Mouse (Mus musculus): ENCODE measurements around the gene Clmp. TPM values are rescaled to one million over a fixed set of nuclear protein-coding genes. Genes with fewer than 3 reads are reported as not detected.

The Clmp gene
- total RNA-seq, 2 experiments from 2014 or later = 4.8 to 5.3 TPM

DNA sequence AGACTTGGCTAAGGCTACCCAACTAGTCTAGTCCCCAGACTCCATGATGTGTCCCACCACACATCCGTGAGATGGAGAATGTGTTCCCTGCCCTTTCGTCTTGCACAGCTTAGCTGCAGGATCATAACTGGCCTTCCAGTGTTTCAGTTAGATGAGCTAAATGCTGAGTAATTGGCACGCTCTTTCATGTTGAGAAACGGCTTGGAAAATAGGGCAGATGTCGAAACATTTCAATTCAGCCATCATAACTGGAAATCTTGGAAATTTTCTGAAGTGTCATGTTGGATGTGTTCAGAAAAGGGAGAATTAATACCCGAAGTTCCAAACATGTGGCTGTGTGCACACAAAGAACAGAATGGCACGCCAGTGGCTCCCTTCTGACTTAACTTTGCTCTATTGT is 4.7 kb downstream of the Clmp start:
- peak; percentile 59 to 67 for DNase-seq

DNA sequence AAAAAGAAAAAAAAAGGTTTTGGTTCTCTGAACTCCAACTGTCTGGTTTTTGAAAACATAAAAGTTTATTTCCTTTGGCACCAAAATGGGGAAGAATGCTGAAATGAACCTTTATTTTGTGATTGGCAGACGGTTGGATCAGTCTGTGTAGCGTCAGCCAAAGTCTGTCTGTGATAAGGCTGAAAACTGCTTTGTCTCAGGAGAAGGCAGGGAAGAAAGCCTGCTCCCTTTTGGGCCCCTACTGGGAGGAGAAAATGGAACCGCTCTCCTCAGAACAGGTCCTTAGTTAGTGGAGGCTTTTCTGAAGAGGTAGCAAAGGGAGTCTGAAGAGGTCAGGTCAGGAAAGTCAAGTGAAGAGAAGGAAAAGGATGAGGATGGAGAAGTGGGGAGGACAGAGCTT is 7.3 kb downstream of the Clmp start:
- no peak for DNase-seq

DNA sequence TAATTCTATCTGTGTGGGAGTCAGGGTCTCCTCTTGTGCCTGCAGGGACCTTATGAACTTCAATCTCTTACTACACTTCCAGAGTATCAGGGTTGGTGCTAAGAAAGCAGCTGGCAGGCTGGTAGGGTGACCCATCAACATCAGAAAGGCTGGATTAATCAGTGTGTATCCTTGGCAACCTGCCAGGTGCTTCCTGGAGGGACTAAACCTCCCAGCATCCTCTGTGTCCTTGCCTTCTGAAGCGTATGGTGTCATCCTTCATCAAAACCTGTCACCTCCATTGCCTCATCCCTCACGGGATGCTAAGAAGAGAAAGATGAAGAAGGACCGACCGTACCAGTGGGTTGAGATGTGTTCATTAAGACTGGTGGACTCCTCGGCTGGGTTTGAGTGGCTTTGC is 8.0 kb downstream of the Clmp start:
- DNase-seq = no peak

DNA sequence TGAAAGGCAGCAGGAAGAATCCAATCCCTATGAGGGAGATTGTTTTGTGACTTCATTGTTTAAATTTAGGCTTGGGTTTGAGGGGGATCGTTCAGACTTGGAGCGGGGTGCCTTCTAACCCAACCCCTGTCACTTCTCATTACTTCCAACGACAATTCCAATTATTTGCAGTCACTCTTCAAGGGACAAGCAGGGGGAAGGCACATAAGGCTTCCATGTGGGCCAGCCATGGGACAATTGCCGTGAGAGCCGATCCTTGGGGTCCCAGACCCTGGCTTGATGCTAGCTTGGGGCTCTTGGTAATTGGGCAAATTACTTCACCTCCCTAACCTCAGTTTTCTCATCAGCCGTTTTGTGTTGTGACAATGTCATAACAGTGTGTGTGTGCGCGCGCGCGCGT is 8.5 kb downstream of the Clmp start:
- no peak for DNase-seq

DNA sequence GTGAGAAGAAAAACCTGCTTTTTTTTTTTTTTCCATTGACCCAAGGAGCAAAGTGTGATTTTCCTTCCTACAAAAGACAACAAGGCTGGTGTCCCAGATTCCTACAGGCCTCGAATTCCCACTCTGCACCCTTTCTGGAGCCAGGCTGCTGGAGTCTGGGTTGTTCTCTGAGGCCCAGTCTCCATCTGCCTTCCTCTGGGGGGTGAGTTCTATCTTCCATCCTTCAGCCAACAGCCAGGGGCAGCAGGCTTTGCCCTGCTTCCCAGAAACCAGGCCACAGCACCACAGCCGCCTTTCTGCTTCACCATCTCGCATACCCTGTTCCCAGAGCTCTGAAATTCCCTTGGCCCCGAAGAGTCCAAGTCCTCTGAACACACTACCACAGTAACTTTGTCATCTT is 10.3 kb downstream of the Clmp start:
- no peak for DNase-seq

DNA sequence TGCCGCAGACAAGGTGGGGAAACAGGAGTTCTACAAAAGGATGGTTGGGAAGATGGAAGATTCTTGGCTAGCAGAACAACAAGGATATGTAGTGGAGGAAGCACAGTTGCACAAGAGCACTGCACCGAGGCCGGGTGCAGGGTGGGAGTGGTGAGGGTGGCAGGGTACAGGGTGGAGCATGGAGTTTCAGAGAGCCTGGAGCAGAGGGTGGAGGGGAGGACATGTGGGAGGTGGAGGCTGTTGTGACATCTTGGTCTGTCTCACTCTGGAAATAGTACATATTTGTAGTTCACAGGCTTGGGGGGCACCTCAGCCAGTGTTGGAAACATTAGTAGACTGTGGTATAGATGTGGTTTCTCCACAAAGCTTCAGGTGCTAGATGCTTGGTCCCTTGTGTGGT is 13.4 kb downstream of the Clmp start:
- DNase-seq = no peak

DNA sequence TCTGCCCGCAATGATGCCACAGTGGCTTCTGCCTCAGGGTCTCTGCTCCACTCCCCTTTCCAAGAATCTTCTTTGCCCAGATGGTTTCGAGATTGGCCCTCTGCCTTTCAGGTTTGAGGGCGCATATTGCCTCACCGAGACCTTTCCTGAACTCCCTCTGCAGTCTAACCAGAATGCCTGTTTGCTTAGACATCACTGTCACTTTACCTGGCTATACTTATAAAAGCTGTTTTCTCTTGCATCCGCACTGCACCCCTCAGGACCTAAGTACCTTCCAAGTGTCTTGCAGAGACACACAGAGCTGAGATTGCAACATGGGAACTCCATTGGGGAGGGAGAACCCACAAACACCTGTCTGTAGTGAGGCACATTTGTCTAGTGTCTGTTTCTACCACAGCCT is 14.5 kb downstream of the Clmp start:
- DNase-seq = no peak

DNA sequence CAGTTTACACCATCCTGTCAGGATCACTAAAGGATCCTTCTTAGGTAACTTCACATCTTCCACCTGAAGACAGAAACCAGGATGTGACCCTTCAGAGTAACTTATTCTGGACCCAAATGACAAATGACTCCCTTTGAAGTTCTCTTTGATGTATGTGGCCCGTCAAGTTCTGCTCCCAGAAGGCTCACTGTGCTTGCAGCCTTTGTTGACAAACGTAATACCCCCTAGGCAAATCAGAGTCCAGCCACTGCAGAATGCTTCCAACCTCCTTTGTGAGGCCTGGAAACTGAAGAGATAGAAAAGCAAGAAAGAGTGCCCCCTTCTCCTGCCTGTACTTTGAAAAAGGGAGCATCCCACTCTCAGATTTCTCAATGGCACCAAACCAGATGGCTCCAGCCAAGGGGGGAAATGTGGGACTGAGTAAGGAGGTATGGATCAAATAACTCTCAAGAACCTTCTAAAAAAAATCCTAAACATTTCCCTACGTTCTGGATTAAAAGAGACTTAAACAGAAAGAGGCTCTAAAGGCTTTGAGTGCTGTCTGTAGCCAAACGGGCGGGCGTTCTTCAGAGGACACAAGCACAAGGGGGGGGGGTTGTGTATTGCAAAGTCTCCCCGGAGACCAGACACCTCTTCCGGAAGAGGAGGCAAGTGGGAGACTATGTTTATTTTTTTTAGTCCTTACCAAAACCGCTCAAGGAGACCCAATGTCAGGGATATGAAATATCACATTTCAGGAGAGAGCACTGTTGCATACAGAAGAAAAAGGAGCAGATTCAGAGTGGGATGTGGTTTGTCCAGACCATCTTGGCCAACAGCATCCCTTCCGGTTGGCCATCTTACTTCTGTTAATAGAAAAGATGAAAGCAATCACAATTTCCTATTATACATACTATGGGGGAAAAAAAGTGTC is 18.9 kb downstream of the Clmp start:
- DNase-seq = no peak

DNA sequence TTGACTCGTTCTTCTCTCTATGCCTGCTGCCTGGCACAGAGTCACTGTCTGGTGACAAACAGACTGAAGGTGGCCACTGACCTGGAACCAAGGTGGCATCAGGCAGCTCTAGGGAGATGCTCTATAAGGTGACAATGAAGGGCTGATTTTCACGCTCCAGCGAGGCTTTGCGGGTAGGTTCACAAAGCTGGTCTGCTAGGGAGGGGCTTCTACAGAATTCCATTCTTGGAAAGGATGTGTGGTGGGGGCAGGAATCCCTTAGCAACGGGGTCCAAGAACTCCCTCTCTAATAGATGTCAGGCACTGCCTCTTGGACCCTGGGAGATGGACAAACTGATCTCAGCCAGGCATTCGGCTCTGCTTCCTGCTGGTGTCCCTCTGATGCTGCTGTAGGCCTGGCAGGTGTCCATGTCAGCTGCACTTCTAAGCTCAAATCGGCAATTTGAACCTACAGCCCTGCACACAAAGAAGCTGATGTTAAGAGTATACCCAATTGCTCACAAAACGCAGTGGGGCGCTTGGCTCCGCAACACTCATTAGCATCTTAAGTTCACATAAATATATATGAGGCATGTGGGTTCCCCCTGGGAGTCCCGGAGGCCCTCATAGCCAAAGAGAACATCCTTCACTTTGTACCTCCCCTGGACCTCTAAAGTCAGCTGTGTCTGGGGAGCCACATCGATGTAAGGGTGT is 22.8 kb downstream of the Clmp start:
- no peak for DNase-seq

DNA sequence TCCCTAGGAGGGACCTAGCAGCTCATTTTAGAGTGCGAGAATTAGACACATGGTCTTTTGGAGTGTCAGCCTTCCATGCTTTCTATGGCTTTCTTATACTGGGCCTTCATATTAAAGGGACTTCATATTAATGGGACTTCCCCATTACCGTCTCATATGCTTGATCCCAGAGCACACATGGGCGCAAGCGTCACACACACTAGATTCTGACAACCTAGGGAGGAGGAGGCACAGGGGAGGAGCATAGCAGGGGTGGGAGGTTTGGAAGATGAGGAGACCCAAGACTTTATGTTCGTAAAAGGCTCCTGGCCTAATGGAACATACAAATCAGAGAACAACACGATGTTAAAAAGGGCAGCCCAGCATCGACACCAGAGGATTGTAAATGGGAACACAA is 23.4 kb downstream of the Clmp start:
- DNase-seq = no peak

DNA sequence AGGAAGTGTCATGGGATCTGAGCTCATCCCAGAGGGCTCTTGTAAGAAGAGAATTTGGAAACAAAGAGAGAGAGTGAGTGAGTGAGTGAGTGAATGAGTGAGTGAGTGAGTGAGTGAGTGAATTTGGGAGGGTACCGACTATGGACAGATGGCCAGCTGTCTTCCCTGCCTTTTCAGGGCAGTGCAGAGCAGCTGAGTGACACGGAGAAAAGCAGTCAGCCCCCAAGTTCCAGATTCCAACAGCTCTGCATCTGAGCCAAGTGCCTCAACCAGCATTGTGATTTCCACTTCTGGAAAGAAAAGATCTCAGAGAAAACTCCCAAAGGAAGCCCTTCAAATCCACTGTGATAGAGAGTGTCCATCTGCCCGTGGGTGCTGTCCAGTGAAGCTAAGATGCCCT is 23.8 kb downstream of the Clmp start:
- DNase-seq = no peak

DNA sequence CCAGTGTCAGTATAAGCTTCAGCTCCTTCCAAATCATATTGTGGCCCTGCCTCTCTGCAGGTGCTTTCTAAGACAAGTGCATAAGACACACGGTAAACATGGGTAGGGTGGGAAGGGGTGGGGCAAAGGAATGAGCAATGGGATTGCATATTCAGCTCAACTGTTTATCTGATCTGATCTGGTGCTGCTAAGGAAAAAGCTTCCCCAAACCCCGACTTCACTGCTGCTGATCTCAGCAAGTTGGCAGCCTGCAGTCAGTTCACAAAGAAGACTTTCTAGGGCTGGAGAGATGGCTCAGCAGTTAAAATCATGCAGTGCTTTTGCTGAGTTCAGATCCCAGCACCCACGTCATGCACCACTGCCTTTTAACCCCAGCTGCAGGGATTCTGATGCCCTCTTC is 24.2 kb downstream of the Clmp start:
- peak in 1 of 2 experiments; percentile 40 for DNase-seq

DNA sequence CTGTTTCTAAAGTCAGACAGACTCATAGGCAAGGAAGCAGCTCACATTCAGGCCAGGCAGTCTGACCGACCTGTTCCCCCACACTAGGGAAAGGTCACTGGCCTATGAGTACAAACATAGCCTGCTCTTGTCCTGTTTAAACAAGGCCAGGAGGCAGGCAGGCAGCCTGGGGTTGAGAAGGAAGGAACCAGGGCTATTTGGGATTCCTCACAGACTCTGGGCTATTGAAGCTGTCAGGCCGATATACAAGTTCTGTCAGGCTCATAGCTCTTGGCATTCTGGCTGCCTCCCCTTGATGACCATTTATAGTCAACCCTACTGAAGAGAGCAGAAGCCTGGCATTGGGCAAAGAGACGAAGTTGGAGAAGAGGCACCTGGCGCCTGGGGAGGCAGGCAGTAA is 25.9 kb downstream of the Clmp start:
- no peak for DNase-seq

DNA sequence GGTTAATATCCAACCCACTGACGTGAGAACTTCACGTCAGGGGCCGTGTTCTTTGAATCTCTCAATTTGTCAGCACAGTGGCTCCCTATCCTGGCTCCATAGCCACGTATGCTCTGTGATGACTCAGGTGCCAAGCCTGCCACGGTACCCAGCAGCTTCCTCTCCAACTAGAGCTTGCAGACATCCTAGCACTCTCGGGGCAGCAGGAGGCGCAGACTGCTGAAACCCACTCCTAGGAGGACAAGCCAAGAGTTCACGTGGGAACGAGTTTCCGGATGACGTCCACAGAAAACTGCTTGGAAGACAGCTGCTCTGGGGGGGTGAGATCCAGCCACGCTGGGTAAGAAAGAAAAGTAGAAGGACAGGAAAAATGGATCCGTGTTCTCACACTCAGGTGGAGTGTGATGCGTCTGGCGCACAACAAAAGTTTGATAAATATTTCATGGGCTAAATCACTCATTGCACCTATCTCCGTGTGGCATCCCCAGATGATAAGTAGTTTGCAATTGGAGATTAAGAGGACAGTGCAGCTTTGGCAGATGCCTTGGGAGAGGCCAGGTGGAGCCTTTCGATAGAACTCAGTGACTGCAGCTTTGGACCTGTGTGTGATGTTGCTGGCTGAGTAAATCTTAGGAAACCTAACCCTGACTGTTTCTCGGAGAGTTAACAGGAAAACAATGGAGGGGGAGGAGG is 31.6 kb downstream of the Clmp start:
- peak; percentile 37 to 40 for DNase-seq

DNA sequence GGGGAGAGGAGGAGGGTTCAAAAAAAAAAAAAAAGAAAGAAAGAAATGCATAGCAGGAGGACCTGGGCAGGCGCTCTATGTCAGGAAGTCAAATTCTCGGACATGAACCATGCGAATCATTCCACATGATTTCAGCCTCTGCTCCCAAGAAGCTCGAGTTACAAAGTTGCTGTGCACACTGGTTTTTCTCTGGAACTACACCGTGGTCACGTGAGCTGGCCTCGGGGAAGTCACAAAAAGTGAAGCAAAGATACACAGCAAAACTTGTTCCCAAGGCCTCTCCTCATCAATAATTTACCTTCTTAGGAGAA is 32.1 kb downstream of the Clmp start:
- DNase-seq = no peak

DNA sequence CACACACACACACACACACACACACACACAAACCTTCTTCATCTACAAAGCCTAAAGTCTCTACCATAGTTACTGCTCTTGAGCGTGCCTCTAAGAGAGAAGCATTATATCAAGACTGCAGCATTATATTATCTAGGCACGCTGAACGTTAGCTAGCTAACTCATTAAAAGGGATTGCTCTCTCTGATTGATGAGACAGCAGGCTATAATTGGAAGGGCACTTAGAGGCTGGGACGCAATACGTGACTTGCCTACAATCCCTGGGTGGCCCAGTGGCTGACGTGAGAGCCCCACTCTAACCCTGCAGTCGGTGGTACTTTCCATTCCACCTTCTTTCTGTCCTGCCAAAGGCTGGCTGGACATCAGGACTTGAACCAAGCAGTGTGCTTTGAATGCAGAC is 35.1 kb downstream of the Clmp start:
- DNase-seq = no peak

DNA sequence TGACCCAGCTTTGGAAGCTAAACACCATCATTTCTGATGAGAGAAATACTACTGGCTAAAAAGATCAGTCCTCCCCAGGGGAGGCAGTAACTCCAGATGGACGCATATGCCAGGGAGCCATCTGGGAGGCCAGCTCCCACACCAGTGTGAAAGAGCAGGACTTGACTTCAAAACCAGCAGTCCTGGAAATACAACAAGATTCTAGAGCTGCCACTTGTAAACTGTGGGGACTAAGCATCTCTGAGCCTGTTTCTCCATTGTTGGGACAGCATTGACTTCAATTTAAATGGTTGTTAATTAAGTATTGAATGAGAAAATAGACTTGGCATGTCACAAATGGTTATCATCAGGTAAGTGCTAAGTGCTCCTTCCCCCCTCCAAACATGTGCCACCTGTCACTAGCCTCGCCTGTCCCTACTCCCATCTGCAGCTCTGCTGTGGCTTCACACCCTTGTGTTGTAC is 37.6 kb downstream of the Clmp start:
- DNase-seq = peak in 1 of 2 experiments; percentile 32

DNA sequence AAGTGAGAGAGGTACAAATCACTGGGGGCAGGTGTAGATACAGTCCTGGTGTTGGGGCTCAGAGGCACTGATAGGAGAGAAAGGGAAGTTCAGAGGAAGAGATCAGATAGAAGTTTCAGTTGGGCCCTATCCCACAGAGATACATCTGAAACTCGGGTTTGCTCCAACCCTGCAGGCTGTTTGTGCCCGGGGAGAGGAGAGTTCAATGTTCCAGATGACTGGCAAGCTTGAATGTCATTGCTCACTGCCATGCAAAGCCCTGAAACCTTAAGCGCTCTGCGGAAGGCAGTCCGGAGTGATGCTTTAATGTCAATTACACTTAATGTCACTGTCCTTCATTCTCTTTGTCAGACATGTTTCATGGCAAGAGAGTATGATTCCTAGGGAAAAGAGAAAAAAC is 39.2 kb downstream of the Clmp start:
- DNase-seq = no peak

DNA sequence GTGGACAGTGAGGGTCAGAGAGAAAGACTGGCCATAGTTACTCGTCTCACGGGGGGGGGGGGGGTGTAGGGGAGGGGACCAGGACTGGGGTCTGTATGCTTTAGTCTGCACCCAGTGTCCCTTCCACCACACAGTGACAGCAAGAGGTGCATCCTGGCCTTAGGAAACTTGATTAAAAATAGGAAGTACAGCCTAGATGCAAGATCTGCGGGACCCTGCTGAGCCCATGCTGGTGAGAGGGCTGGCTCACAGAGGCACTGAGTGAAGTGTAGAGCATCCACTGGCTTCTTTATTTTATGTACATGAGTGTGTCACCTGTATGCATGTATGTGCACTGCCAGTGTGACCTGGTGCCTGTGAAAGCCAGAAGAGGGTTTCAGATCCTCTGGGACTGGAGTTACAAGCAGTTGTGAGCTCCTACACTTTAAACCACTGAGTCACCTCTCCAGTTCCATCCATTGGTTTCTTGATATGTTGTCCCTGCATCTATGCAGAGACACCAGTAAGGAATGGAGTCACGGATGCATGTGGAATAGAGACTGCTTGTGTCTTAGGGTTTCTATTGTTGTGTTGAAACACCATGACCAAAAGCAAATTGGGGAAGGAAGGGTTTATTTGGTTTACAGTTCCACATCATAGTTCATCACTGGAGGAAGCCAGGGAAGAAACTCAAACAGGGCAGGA is 41.5 kb downstream of the Clmp start:
- DNase-seq = no peak

DNA sequence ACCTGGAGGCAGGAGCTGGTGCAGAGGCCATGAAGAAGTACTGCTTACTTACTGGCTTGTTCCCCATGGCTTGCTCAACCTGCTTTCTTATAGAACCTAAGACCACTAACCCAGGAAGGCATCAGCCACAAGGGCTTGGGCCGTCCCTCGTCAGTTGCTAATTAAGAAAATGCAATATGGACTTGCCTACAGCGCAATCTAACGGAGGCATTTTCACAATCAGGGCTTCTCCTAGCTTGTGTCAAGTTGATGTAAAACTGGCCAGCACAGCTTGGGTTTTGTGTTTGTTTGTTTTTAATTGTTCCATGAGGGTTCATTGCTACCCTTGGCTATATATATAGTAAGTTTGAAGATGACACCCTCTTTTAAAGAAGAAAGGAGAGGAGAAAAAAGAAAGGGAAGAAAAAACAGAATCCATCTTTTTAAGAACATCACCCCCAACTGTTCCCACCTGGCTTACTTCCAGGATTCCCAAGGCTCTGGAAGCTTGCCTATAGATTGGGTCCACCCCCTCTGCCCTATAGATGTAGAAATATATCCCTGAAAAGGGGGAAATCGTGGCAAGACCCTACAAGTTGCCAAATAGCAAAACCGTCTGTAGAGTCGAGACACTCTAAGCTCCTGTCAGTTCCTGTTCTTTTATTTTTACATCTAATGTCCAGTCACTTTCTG is 42.2 kb downstream of the Clmp start:
- no peak for DNase-seq

DNA sequence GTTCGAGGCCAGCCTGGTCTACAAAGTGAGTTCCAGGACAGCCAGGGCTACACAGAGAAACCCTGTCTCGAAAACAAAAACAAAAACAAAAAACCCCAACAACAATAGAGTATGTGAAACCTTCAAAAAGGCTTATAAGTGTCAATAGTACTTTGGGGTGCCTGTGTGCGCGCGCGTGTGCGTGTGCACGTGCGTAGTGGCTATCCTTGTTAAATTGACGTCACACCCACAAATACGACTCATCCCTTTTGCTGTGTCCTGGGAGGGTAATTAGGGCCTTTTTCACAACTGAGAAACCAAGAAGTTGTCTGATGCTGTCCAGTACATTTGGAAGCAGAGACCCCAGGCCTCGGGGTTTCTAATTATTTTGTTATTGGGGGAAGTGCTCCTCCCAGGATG is 44.5 kb downstream of the Clmp start:
- DNase-seq = no peak
